Mouse (Mus musculus) pancreas, adult 10 weeks (tissue): Measurements from ENCODE around the gene Fbxw13. TPM values are rescaled to one million over a fixed set of nuclear protein-coding genes. Genes with fewer than 3 reads are reported as not detected.

ENCODE experiments used
- polyA plus RNA-seq: library from polyadenylated mRNA; stranded (reverse); fragments of 350-450 nt; fragmentation: Illumina TruSeq; extraction: RNeasy Lipid Tissue Mini Kit (QIAGEN cat#74804); gene quantifications from one replicate; pipeline ENCODE4 v1.2.3, GENCODE M21; 2015; ENCODE audit warnings: low read depth, low replicate concordance; ENCODE audit not compliant: insufficient read depth

The Fbxw13 gene
- polyA plus RNA-seq, result not detected

DNA sequence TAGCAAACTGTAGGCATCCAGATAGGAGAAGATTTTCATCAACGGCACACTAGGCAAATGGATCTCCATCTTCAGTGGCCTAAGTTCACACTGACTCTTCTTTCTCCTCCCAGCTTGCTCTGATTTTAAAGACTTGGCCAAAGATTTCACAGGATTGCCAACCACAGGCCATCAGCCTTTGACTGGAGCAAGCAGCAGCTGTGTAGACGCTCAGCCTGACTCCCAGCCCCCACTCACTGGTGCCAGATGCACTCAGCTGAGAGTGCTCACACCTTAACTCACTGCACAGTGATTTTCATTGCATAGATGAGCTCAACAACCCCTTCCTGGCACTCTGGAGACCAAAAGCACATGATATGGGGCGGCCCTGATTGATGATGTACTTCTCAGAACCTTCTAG lies at the start of gene Fbxw13:
Fbxw13 (minus strand) TSS at position 101 of the 400 bp plus-strand sequence.

DNA sequence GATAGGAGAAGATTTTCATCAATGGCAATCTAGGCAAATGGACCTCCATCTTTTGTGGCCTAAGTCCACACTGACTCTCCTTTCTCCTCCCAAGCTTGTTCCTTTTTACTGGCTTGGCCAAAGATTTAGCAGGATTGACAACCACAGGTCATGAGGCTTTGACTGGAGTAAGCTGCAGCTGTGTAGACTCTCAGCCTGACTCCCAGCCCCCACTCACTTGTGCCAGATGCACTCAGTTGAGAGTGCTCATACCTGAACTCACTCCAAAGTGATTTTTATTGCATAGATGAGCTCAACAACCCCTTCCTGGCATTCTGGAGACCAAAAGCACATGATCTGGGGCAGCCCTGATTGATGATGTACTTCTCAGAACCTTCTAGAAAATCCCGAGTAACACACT lies 38.9 kb upstream of the Fbxw13 start, which contains the start of gene Fbxw20:
Fbxw20 (minus strand) TSS at position 101 of the 400 bp plus-strand sequence.

DNA sequence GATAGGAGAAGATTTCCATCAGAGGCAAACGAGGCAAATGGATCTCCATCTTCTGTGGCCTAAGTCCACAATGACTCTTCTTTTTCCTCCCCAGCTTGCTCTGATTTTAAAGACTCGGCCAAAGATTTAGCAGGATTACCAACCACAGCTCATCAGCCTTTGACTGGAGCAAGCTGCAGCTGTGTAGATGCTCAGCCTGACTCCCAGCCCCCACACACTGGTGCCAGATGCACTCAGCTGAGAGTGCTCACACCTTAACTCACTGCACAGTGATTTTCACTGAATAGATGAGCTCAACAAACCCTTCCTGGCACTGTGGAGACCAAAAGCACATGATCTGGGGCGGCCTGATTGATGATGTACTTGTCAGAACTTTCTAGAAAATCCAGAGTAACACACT lies 33.8 kb downstream of the Fbxw13 start, which contains the start of gene Fbxw21:
Fbxw21 (minus strand) TSS at position 101 of the 400 bp plus-strand sequence.

Other genes starting within 250 kb of the Fbxw13 start
- 130 TPM for gene Col7a1, start 242.4 kb downstream of the Fbxw13 start, polyA plus RNA-seq
- 3.3 TPM for gene Ucn2, start 210.0 kb downstream of the Fbxw13 start, polyA plus RNA-seq
- gene Pfkfb4, start 204.2 kb downstream of the Fbxw13 start, polyA plus RNA-seq, result 2.3 TPM
- 39.1 TPM for gene Shisa5, start 157.4 kb downstream of the Fbxw13 start, polyA plus RNA-seq
- 5.4 TPM for gene Trex1, start 136.2 kb downstream of the Fbxw13 start, polyA plus RNA-seq
- 3.1 TPM for gene Atrip, start 121.9 kb downstream of the Fbxw13 start, polyA plus RNA-seq
- 0.74 TPM for gene Ccdc51, start 113.5 kb downstream of the Fbxw13 start, polyA plus RNA-seq
- 54.7 TPM for gene Tma7, start 113.4 kb downstream of the Fbxw13 start, polyA plus RNA-seq
- gene Plxnb1, start 100.6 kb downstream of the Fbxw13 start, polyA plus RNA-seq, result 8.9 TPM
- gene Fbxw21, start 33.9 kb downstream of the Fbxw13 start, polyA plus RNA-seq, result not detected
- gene Fbxw20, start 38.8 kb upstream of the Fbxw13 start, polyA plus RNA-seq, result not detected
- gene Fbxw14, start 91.7 kb upstream of the Fbxw13 start, polyA plus RNA-seq, result not detected
- not detected for gene Fbxw28, start 143.7 kb upstream of the Fbxw13 start, polyA plus RNA-seq
- gene Fbxw22, start 208.3 kb upstream of the Fbxw13 start, polyA plus RNA-seq, result not detected